Mouse (Mus musculus): Measurements from ENCODE around the gene Cytip.

GRCm38 (mm10) chr2:58159121-58159520 is 36.2 kb downstream of the Cytip start:
- TF ChIP-seq CTCF (IDR thresholded peaks at IDR 0.05; ENCODE audit: low read depth) = no peak
- TF ChIP-seq EP300 (IDR thresholded peaks at IDR 0.05; ENCODE audit: low read depth) = no peak
